Mouse (Mus musculus) myocyte (in vitro differentiated cells): ENCODE data around the gene Mrps7. TPM values are rescaled to one million over a fixed set of nuclear protein-coding genes. Genes with fewer than 3 reads are reported as not detected.

Experiments
- H3K27me3 ChIP-seq: one replicate; pipeline ENCODE4 v1.6.1; 2011; ENCODE audit not compliant: control insufficient read depth, insufficient read depth, insufficient read length
- H3K36me3 ChIP-seq: one replicate; pipeline ENCODE4 v1.6.1; 2011; ENCODE audit not compliant: control insufficient read depth, insufficient read depth
- H3K4me2 ChIP-seq: one replicate; pipeline ENCODE4 v1.6.1; 2011; ENCODE audit warnings: low read depth, control low read depth
- H3K4me3 ChIP-seq: one replicate; pipeline ENCODE4 v1.5.1; 2011; ENCODE audit warnings: mild to moderate bottlenecking, control low read depth, moderate library complexity
- H3K79me2 ChIP-seq: one replicate; pipeline ENCODE4 v1.6.1; 2011; ENCODE audit not compliant: control insufficient read depth, insufficient read depth
- H3ac ChIP-seq: one replicate; pipeline ENCODE4 v1.6.1; 2011; ENCODE audit not compliant: control insufficient read depth, insufficient read length
- CEBPB ChIP-seq: IDR thresholded peaks from 2 replicates; pipeline ENCODE4 v1.6.1; 2011; ENCODE audit warnings: mild to moderate bottlenecking, moderate library complexity; ENCODE audit not compliant: poor library complexity, insufficient read depth, severe bottlenecking
- E2F4 ChIP-seq: IDR thresholded peaks from one replicate; pipeline ENCODE4 v1.6.1; 2011; ENCODE audit warnings: mild to moderate bottlenecking, control low read depth, moderate library complexity; ENCODE audit not compliant: insufficient read depth
- MAX ChIP-seq: IDR thresholded peaks from one replicate; pipeline ENCODE4 v1.6.1; 2011; ENCODE audit warnings: low read depth, mild to moderate bottlenecking, control low read depth
- MYOD1 ChIP-seq, 3 experiments: IDR thresholded peaks; one replicate each; pipeline ENCODE4 v1.6.1; 2011; ENCODE audit warnings: control low read depth in 2 of 3, low read depth in 2 of 3, mild to moderate bottlenecking in 2 of 3, moderate library complexity in 1 of 3; ENCODE audit not compliant: insufficient read length in 2 of 3, control insufficient read depth in 1 of 3
- MYOG ChIP-seq, 3 experiments: IDR thresholded peaks; one replicate each; pipeline ENCODE4 v1.6.1; 2011; ENCODE audit warnings: control low read depth in 2 of 3, low read depth in 2 of 3, mild to moderate bottlenecking in 2 of 3; ENCODE audit not compliant: insufficient read length in 2 of 3, control insufficient read depth in 1 of 3, insufficient read depth in 1 of 3
- POLR2A ChIP-seq: IDR thresholded peaks from one replicate; pipeline ENCODE4 v1.6.1; 2011; ENCODE audit warnings: low read depth, mild to moderate bottlenecking, control low read depth, moderate library complexity; ENCODE audit not compliant: insufficient read length
- POLR2AphosphoS2 ChIP-seq: IDR thresholded peaks from one replicate; pipeline ENCODE4 v1.6.1; 2011; ENCODE audit warnings: low read depth, control low read depth; ENCODE audit not compliant: insufficient read length
- REST ChIP-seq: IDR thresholded peaks from one replicate; pipeline ENCODE4 v1.6.1; 2011; ENCODE audit warnings: mild to moderate bottlenecking, control low read depth, moderate library complexity; ENCODE audit not compliant: insufficient read depth, insufficient read length
- SRF ChIP-seq: IDR thresholded peaks from one replicate; pipeline ENCODE4 v1.6.1; 2011; ENCODE audit warnings: low read depth; ENCODE audit not compliant: control insufficient read depth, insufficient read length
- TCF12 ChIP-seq: IDR thresholded peaks from one replicate; pipeline ENCODE4 v1.6.1; 2011; ENCODE audit warnings: mild to moderate bottlenecking, control low read depth; ENCODE audit not compliant: poor library complexity, insufficient read depth, severe bottlenecking
- TCF3 ChIP-seq: IDR thresholded peaks from one replicate; pipeline ENCODE4 v1.6.1; 2011; ENCODE audit warnings: low read depth, control low read depth; ENCODE audit not compliant: insufficient read length
- USF1 ChIP-seq: IDR thresholded peaks from one replicate; pipeline ENCODE4 v1.6.1; 2011; ENCODE audit warnings: low read depth, mild to moderate bottlenecking, control low read depth, moderate library complexity
- polyA plus RNA-seq: library from polyadenylated mRNA; unstranded; fragments of >200 nt; fragmentation: generic; extraction: Trizol; gene quantifications from one replicate; pipeline ENCODE4 v1.2.1, GENCODE M21; 2012; ENCODE audit warnings: missing spikeins

Mrps7 gene
- polyA plus RNA-seq, 1 experiment: 61.5 TPM

DNA sequence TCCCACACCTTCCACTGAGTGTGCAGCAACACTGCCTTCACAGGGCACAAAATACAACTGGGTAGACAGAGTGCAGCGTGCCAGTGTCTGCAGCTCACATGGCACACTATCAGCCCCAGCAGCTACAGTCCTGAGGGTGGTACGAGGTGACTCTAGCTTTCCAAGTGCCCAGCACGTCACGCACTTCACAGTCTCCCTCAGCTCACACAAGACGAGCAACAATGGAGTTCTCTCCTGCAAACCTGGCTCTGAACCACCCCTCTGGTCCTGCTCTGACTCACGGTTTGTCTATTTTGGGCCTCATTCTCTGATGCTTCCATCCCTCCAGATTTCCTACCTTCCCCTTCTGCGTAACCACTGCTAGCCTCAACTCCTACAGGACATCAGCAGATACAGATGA, 4.0 kb upstream of the Mrps7 start:
- Histone ChIP-seq H3K4me3 (no peak overlapping the region), H3K36me3 (peaks cover 8% of the 10 kb centered on the region), H3K79me2 (peaks cover 72% of the 10 kb centered on the region), H3ac (no peak overlapping the region), H3K27me3 (no peaks in the 10 kb centered on the region), H3K4me2 (no peak overlapping the region)
- TF ChIP-seq MAX: no peak
- TF ChIP-seq CEBPB: no peak
- TF ChIP-seq USF1: no peak
- TF ChIP-seq POLR2AphosphoS2: peak; percentile 41
- no peak for TF ChIP-seq TCF12
- TF ChIP-seq REST: no peak
- TF ChIP-seq MYOD1 (IDR thresholded peaks at IDR 0.05; ENCODE audit: control insufficient read depth in 1 of 3, insufficient read length in 2 of 3, low read depth in 2 of 3): no peak
- no peak for TF ChIP-seq E2F4
- TF ChIP-seq SRF: no peak
- peak; percentile 13 for TF ChIP-seq POLR2A
- no peak for TF ChIP-seq MYOG (IDR thresholded peaks at IDR 0.05; ENCODE audit: control insufficient read depth in 1 of 3, insufficient read depth in 1 of 3, insufficient read length in 2 of 3, low read depth in 2 of 3)
- TF ChIP-seq TCF3: no peak

DNA sequence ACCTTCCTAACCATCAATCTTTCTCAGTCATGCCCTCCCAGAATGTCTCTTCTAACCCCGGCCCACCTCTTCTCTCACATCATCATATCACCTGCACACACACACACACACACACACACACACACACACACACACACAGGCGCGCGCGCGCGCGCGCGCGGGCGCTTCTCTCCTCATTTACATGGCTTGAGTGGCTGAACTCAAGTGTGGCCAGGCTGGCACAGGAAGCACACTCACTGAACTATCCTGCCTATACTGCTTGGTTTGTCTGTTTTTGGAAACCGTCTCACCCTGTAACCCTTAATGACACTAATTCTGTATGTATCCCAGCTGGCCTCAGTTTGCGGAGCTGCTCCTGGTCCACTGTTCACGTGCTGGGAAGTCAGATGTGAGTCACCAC, 3.0 kb upstream of the Mrps7 start:
- Histone ChIP-seq H3K36me3 (peaks cover 8% of the 10 kb centered on the region), H3K79me2 (peaks cover 81% of the 10 kb centered on the region), H3K4me3 (no peak overlapping the region), H3ac (no peak overlapping the region), H3K4me2 (no peak overlapping the region), H3K27me3 (no peaks in the 10 kb centered on the region)
- TF ChIP-seq MYOG (IDR thresholded peaks at IDR 0.05; ENCODE audit: control insufficient read depth in 1 of 3, insufficient read depth in 1 of 3, insufficient read length in 2 of 3, low read depth in 2 of 3): no peak
- TF ChIP-seq USF1: no peak
- TF ChIP-seq TCF12: no peak
- TF ChIP-seq POLR2A: no peak
- TF ChIP-seq POLR2AphosphoS2: no peak
- no peak for TF ChIP-seq MYOD1 (IDR thresholded peaks at IDR 0.05; ENCODE audit: control insufficient read depth in 1 of 3, insufficient read length in 2 of 3, low read depth in 2 of 3)

DNA sequence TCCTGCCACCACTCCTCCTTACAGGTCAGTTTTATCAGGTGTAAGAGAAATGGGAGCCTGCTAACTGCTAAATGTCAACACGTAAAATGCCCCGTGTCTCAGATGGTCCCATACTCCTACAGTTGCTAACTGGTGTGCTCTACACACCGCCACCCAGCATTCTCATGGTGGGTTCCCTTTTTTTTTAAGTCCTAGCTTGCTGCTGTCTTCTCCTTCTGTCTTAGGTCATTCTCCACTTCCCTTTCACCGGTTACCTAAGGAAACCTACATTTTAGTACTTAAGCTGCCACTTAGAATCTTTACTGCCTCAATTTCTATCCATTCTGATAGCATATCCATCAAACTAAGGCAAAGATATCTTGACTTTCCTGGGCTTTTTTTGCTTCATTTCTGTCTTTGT, 2.6 kb upstream of the Mrps7 start:
- Histone ChIP-seq H3K4me3 (no peak overlapping the region), H3K27me3 (no peaks in the 10 kb centered on the region), H3ac (no peak overlapping the region), H3K79me2 (peaks cover 77% of the 10 kb centered on the region), H3K36me3 (peaks cover 8% of the 10 kb centered on the region), H3K4me2 (no peak overlapping the region)
- no peak for TF ChIP-seq MYOD1 (IDR thresholded peaks at IDR 0.05; ENCODE audit: control insufficient read depth in 1 of 3, insufficient read length in 2 of 3, low read depth in 2 of 3)
- no peak for TF ChIP-seq USF1
- no peak for TF ChIP-seq E2F4
- TF ChIP-seq MAX: no peak
- TF ChIP-seq MYOG (IDR thresholded peaks at IDR 0.05; ENCODE audit: control insufficient read depth in 1 of 3, insufficient read depth in 1 of 3, insufficient read length in 2 of 3, low read depth in 2 of 3): no peak
- TF ChIP-seq CEBPB: no peak
- no peak for TF ChIP-seq TCF12
- TF ChIP-seq TCF3: no peak
- no peak for TF ChIP-seq SRF
- no peak for TF ChIP-seq POLR2A
- no peak for TF ChIP-seq POLR2AphosphoS2
- no peak for TF ChIP-seq REST

DNA sequence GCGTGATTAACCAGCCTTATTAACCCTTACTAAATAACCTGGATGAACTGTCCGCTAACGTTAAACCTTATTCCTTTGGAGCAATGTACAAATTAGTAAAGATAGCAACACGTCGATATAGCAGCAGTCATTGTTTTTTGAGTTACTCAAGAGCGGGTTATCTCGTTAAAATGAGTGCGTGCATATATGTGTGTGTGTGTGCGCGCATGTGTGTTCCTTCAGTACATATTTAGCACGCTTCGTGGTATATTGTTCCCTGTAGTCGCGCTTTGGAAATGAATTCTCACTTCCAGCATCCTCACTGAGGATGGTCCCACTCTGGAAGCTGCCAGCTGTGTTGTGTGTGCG, 623 bp upstream of the Mrps7 start:
- peak overlapping the region; percentile 89 for H3K4me2 ChIP-seq
- peaks cover 62% of the 10 kb centered on the region for H3K79me2 ChIP-seq
- H3K36me3 ChIP-seq: peaks cover 18% of the 10 kb centered on the region
- peak overlapping the region; percentile 82 for H3ac ChIP-seq
- H3K27me3 ChIP-seq: no peaks in the 10 kb centered on the region
- peak overlapping the region; percentile 96 for H3K4me3 ChIP-seq
- no peak for TF ChIP-seq E2F4
- no peak for TF ChIP-seq TCF3
- TF ChIP-seq POLR2AphosphoS2: no peak
- no peak for TF ChIP-seq TCF12
- no peak for TF ChIP-seq SRF

DNA sequence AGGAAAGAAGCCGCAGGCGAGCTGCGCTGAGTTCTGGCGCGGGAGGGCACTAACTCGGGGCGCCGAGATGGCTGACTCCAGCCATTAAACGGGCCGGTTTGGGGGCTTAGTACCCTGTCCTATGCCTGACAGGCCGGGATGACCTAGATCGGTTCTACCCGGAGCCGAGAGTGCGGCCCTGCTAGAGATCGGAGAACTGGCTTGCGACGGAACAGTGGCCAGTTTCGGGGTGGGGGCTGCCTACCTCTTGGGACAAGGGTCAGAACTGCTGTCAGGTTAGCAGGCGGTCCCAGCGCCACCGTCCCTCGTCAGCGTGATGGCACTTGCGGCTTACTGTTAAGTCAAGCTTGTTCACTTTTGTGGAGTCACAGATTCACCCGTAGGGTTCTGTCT, 575 bp downstream of the Mrps7 start:
- Histone ChIP-seq H3ac (peak overlapping the region; percentile 82), H3K4me3 (peak overlapping the region; percentile 96), H3K4me2 (peak overlapping the region; percentile 98), H3K79me2 (peaks cover 54% of the 10 kb centered on the region), H3K27me3 (no peaks in the 10 kb centered on the region), H3K36me3 (peaks cover 19% of the 10 kb centered on the region)
- TF ChIP-seq TCF3: no peak
- no peak for TF ChIP-seq CEBPB
- no peak for TF ChIP-seq MYOG (IDR thresholded peaks at IDR 0.05; ENCODE audit: control insufficient read depth in 1 of 3, insufficient read depth in 1 of 3, insufficient read length in 2 of 3, low read depth in 2 of 3)
- TF ChIP-seq POLR2AphosphoS2: no peak
- TF ChIP-seq SRF: no peak
- TF ChIP-seq MAX: no peak
- no peak for TF ChIP-seq REST
- no peak for TF ChIP-seq E2F4
- TF ChIP-seq MYOD1 (IDR thresholded peaks at IDR 0.05; ENCODE audit: control insufficient read depth in 1 of 3, insufficient read length in 2 of 3, low read depth in 2 of 3): no peak
- TF ChIP-seq USF1: no peak
- no peak for TF ChIP-seq TCF12
- TF ChIP-seq POLR2A: no peak
